Mouse (Mus musculus): ENCODE results near the gene Bbs9.

Bbs9 gene

DNA sequence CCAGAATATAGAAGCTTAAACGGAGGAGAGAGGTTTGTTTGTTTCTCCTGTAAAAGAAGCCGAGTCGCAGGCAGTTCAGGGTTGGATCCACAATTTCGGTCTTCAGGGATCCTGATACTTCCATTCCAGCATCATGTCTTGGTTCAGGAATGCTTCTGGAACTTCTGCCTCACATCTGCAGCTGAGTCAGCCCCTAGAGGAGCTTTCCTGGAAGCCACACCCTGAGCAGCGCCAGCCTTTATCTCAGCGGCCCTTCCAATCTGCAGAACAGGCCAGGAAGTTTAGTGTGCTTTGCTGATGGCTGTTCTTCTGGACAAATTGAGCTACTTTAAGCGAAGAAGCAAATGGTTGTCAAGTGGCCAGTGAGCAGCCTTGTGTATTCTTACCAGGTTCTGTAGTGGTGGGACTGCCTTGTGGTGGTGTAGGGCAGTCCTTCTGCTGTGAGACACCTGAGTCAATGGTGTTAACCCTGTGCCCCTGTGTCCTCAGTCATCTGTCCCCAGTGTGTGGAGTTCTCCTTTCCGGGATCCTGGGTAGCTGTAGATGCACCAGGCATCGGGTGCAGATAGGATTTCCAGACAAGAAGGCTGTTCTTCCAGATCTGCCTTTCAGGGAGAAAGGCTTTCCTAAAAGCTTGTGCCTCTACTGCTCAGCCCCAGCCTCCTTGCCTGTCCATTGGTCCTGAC, 157.4 kb downstream of the Bbs9 start:
- no peak for DNase-seq (ENCODE audit: low spot score in 2 of 2)

DNA sequence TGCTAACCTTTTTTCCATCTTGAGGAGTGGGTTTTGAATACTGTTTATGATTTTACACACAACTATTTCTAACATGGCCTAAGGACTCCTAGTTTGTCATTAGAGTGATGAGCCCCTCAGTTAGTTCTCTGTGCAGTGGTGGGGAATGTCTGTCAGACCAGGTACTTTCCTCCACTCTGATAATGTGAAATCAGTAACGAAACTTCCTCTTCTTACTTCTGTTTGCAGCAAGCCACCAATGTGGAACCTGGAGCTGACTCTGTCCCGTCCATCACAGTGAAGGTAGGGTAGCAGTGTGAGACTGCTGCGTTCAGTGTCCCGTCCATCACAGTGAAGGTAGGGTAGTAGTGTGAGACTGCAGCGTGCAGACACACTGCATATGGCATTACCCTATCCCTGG, 163.0 kb downstream of the Bbs9 start:
- no peak for DNase-seq (ENCODE audit: low spot score in 2 of 2)

DNA sequence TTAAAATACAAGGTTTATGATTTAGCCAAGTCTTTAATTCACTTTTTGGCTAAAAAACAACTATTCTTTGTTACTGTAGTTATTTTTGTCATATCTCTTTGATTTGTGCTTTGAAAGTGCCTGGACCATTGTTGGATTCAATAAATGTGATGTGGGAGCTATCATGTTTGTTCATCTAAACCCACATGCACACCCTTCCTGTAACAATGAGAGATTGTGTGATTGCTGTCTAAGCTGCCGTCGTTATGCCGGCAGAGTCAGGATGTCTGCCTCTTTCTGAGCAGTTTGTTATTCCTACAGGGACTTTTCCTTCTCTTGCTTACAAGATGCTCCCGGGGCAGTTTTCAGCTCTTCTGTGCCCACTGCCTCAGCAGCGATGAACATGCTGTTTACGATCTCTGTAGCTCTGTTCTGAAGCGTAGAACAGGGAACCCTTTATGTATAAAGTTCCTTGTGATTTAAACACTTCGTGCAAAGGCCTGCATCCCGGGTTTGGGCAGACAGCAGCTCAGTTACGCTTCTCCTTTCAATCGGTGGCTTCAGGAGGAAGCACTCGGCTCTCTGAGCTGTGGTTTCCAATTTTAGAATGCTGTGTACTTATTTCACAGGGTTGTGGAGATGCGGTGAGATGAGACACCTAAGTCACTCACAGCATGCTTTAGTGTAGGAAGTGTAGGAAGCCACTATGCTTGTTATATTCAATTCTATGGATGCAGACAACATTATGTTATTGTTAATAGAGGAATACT, 165.3 kb downstream of the Bbs9 start:
- DNase-seq (ENCODE audit: low spot score in 2 of 2): no peak

DNA sequence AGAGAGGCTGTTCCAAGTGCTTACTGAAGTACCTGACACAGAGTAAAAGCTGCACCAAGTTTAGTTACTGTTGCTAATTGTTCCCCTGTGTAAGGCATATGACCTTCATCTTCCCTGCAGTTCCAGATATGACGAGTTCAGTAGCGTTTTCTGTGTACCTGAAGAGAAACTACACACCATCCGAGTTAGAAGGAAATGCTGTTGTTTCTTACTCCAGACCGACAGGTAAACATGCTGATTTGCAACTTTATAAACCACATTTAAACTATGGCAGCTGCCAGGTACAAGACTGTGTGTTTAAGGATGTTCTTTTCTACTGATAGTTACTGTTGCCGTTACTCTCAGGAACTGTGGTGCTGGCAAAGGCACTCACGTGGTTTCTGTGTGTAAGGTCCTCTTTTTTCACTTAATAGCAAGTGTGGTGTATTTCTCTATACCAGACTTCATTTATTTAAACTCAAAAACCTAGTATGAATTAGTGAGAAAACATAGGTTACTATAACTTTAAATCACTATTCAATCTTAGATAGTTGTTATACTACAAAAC, 170.4 kb downstream of the Bbs9 start:
- DNase-seq (ENCODE audit: low spot score in 2 of 2): no peak

DNA sequence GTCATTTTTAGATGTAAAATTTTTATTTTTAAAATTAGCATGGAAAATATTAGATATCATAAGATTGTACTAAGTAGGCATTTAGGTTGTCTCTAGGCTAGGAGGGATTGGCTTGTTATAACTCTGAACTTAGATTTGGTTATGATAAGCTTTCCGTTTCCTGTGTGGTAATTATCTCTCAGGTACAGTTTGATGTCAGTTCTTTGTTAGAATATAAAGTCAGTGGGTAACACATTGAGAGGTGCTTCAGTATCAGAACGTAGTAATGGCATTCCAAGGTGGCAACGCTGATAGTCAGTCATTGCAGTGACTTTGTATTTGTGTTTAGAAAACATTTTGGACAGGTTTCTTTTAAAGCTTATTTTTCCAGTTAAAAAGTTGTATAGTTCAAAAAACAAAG, 170.9 kb downstream of the Bbs9 start:
- no peak for DNase-seq (ENCODE audit: low spot score in 2 of 2)

DNA sequence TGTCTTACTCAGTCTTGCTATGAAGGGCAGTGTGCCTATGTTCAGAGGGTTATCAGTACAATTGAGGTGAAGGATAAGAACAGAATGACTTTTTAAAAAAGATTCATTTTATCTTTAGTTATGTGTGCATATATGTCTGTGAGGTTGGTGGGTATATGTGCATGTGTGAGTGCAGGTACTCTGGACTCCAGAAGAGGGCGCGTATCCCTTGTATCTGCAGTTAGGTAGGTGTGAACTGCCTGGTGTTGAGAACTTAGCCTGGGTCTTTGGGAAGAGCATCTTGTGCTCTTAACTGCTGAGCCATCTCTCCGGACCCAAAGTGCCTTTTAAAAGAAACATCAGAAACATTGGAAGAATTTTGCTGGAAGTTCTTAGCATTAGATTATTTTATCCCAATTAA, 172.6 kb downstream of the Bbs9 start:
- no peak for DNase-seq (ENCODE audit: low spot score in 2 of 2)

DNA sequence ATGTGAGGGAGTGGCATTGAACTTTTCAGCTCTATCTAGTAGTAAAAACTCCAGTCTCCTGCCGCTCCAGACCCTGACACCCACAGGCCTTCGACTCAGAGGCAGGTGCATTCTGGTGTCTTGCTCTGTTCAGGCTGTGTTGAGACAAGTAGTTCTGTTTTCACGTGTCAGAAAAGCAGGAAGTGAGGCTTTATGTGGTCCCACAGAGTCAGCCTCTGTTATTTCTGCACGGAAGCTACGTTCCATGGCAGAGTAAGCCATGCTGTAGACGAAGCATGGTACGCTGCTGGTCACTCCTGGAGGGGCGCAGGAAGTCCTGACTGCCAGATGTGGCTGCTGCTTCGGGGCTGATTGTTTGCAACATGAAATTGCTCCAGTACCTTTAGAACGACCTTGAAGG, 174.1 kb downstream of the Bbs9 start:
- DNase-seq (ENCODE audit: low spot score in 2 of 2): no peak

DNA sequence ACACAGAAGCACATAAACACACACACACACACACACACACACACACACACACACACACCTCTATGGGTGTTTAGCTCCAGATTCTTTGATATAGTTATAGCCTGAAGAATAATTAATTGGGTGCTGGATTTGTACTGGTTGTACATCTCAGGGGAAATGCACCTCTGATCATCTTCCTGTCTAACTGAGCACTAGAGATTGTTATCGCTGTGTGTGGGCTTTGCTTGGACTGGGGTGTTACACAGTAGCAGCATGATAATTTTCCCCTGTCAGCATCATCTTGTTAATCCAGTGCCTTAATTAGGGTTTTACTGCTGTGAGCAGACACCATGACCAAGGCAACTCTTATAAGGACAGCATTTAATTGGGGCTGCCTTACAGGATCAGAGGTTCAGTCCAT, 175.3 kb downstream of the Bbs9 start:
- no peak for DNase-seq (ENCODE audit: low spot score in 2 of 2)

DNA sequence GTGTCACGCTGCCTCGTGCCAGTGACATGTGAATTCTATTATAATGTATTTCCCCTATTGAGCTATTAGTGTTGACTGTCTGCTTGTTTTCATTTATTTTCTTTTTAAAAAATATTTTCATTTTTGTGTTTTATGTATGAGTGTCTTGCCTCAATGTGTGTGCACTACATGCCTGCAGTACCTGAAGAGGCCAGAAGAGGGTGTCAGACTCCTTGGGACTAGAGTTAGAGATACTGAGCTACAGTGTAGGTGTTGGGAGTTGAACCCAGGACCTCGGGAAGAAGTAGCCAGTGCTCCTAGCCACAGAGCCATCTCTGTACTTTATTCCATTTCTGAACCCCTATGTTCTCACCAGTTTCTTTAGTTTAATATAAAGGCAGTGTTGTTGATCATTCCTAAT, 176.1 kb downstream of the Bbs9 start:
- no peak for DNase-seq (ENCODE audit: low spot score in 2 of 2)

DNA sequence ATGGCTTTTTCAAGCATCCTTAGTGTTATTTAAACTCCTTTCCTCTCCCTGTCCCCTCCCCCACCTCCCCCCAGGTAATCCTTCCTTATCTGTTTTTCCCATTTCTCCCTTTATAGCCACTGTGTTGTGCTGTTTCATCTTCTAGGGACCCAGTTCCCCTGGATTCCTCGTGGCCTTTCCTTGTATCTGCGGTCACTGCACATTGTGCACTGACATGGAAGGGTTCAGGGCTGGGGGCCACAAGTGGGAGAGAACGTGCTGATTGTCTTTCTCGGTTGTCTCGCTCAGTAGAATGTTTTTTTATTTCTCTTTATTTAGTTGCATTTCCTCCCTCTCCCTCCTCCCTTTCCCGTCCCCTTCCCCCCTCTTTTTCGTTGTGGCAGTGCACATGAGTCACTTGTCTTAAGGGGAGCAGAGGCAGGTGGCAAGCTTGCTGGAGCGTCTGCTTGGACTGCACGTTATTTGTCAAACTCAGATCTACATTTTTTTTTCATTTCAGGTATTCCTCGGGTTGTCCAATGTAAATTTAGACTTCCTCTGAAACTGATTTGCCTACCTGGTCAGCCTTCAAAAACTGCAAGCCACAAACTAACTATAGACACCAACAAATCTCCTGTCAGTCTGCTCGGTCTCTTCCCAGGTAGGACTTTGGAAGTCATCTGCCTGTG, 179.3 kb downstream of the Bbs9 start:
- DNase-seq (ENCODE audit: low spot score in 2 of 2): no peak

DNA sequence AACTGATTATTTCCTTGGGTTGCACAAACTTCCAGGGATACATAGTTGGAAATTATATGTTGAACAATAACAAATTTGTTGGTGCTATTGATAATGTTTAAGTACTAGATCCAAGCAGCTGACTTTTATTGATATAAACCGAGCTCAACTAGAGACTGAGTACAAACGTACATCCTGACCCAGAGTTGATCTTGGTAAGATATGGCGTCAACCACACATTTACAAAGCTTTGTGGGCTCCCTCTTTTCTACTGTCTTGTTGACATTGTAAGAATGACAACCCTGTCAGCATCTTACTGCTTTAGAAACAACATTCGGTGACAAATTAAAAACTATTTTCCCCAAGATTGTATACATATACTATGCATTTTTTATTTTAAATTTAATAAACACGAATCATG, 181.7 kb downstream of the Bbs9 start:
- no peak for DNase-seq (ENCODE audit: low spot score in 2 of 2)

DNA sequence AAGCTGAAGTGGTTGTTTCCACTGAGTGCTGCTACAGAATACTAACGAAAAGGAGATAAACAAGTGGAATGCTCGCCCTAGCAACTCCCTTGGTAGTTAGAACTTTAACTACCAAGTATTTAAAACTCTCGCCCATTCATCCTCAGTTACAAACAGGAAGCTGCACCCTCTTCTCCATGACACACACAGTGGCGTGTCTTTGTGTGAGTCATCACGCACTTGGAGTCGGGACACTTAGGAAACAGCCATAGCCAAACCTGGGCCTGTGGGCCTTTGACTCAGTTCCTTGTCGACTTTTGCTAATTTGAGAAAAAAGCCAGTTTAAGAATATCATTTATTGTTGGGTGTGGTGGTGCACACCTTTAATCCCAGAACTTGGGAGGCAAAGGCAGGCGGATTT, 189.6 kb downstream of the Bbs9 start:
- no peak for DNase-seq (ENCODE audit: low spot score in 2 of 2)

DNA sequence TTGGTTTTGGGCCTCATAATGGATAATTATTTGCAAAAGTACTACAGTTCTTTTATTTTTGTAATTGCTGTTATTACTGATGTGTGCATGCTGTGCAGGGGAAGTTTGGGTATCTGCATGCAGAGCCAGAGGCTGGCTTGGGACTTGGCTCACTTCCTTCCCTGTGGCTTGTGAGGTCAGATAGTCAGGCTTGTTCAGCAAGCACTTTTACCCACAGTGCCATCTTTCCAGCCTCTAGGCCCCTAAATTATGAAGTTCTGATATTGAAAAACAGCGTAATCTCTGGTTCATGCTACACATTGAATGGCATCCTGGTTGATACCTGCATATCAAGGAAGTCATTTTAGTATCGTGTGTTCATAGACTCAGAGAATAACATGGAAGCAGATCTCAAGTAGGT, 197.4 kb downstream of the Bbs9 start:
- no peak for DNase-seq (ENCODE audit: low spot score in 2 of 2)

DNA sequence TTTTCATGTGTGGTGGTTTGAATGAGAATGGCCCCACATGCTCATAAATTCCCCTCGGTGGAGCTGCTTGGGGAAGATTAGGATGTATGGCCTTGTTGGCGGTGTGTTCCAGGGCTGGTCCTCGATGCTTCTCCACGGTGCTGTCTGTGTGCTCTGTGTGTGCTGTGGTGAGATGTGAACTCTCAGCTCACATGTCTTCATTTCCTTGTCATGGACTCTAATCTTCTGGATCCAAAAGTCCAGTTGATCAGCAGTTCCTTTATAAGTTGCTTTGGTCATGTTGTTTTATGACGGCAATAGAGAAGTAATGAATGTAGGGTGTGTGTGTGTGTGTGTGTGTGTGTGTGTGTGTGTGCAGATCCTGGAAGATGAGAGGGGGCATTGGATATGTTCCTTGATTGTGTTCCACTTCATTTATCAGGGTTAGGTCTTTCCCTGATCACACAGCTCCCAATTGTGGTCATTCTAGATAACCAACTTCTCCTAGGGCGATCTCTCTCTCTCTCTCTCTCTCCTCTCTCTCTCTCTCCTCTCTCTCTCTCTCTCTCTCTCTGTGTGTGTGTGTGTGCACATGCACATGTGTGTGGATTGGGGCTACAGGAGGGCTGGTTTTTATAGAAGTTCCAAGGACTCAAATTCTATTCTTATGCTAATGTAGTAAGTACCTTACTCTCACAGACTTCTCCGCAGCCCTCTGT, 201.8 kb downstream of the Bbs9 start:
- DNase-seq (ENCODE audit: low spot score in 2 of 2): no peak

DNA sequence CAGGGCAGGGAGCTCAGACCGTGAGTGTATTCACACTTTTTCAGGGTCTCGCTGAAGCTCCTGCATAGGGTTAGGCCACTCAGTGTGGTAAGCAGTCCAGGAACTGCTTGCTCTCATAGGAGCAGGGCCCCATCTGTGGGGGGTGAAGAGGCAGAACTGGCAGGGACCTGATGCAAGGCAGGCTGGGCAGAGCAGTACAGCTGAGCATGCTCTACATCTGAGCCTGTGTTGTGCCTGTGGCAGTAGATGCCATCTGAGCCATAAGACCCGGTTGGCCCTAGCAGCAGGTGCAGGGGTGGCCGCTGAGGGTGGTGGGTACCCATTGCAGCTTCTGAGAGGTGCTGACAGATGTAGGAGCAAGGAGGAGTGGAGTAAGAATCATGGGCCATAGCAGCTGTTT, 202.5 kb downstream of the Bbs9 start:
- DNase-seq (ENCODE audit: low spot score in 2 of 2): no peak

DNA sequence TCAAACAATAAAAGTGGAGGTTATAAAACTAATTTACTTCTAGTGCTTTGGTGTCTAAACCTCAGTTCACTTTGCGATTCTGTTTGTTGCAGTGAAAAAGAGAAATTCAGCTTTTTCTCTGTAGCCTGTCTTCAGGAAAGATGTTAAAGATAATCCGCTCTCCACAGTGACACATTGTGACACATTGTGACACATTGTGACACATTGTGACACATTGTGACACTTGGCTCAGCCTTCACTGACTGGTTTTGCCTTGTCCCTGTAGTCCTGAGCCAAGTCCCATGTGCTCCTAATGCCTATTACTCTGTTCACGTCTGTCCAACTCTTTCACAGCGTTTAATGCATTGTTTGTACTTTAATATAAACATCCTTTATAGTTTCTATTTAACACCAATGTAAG, 203.0 kb downstream of the Bbs9 start:
- no peak for DNase-seq (ENCODE audit: low spot score in 2 of 2)

DNA sequence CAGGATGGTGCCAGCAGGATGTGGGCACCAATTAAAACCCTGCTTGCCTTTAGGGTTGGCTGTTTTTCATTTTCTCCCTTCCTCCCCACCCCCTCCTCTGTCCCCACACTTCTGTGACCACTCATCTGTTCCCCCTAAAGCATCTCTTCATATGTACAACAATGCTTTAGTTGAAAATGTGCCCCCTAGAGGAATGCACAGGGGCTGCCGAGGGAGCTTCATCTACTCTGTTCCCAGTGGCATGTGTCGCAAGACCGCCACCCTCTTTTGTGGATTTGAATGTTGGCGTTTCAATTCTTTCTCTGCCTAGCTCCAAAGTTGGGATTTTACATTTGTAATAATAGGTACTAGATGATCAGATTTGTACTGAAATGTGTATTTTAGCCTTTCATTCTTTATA, 204.0 kb downstream of the Bbs9 start:
- DNase-seq (ENCODE audit: low spot score in 2 of 2): no peak

DNA sequence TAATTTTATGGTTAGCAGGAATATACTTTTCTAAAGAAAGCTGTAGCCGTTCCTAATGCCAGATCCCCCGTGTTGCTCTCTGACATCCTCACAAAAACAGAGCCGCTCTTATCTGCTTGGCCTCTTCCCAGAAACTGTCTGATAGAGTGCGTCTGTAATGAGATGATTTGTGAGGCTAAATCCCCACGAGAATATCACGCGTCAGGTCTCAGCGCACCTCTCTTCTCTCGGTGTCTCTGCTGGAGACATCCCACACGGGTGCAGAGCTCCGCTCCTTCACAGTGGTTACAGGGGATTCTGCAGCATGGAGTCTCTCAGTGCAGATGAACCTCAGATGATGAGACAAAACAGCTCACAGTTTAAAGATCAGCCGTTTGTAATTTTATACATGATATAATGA, 204.5 kb downstream of the Bbs9 start:
- DNase-seq (ENCODE audit: low spot score in 2 of 2): no peak

DNA sequence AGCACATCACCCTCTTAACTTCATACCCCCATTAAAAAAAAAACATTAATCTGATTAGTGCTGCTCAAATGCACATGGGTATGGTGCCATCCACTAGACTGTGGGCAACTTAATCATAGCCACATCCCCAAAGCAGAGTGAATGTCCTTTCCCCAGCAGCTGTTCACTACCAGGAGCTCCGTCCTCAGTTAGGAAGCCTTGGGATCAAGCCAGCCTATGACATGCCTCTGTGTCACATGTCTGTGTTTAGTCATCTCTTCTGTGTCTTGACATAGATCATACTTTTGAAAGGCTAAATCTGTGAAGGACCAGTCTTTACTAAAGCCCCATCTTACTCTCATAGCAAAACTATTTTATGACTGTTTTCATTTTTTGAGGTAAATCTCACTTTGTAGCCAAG, 205.0 kb downstream of the Bbs9 start:
- no peak for DNase-seq (ENCODE audit: low spot score in 2 of 2)

DNA sequence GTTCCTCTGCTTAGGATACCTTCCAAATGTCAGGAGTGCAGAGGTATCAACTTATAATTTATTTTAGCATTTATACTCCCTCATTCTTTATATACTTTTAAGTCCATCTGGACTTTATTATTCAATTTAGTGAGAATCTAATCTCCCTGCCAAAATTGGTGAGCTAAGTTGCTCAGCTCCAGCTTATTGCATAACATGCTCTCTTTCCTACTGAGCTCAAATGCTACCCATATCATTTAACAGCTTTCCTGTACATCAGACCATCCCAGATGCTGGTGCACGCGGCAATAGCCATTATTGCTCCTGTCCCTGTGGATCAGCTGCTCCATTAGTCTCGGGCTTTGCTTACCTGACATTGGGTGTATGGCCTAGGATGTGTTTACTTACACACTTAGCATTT, 208.3 kb downstream of the Bbs9 start:
- DNase-seq (ENCODE audit: low spot score in 2 of 2): no peak

DNA sequence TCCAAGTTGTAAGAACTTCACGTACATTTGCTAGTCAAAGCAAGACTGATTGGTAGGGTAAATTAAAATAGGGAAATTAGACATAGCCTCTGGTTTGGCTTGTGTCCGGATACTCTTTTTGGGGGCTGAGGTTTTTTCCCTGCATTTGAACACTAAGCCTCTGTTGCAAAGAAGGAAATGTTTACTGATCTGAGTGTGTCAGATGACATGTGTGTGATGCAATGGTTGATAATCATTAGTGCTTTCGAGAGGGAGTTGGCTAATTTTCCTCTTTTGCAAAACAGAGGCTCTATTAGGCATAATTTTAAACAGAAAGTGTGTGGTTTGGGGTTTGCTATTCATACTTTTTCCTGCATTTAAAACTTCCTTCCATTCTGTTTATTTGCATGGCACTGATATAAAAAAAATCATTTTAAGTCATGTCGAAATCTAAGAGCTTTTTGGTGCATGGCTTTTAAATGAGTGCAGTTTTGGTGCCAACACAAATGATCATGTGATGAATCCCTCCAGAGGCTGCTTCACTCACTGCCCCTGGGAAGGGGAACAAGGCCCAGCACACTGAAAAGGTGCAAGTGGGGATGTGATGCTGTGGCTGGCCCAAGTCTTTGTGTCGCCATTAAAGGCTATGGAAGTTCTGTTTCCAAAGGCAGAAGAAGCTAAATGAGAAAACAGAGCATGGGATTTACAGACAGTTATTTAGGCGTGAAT, 211.4 kb downstream of the Bbs9 start:
- no peak for DNase-seq (ENCODE audit: low spot score in 2 of 2)

DNA sequence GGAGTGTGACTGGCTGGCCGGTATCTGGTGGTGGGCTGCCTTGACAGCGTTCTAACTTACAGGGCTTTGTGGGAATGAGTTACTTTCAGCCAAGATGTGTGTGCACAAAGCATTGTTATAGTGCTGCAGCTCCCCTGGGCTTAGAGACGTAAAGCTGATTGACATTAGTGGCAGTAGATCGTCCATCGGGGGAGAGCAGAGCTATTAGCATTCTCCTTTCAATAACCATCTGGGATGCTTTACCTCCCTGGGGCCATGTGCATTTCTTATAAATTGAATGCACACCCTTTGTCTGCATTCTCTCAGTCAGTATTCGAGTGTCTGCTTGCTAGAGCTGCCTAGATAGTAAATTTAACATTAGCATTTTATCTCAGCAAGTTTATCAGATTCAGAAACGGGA, 214.7 kb downstream of the Bbs9 start:
- DNase-seq (ENCODE audit: low spot score in 2 of 2): no peak
